In genomic region chr11:74838971-74839370, GRCm38 (mm10) we compare ENCODE assay signal across 8 mouse cellular contexts. TPM values are rescaled to one million over a fixed set of nuclear protein-coding genes. Genes with fewer than 3 reads are reported as not detected.
DNase-seq lines count a peak whose midpoint lies in the region; ATAC-seq lines count a peak whose summit lies in the region.

No protein-coding gene starts in this region.

- peaks cover 34% of the 10 kb centered on the region for H3K36me3 ChIP-seq in forebrain, embryonic 13.5 days (ENCODE audit: poor library complexity, severe bottlenecking)

- peak overlapping the region; percentile 85 for H3K27ac ChIP-seq in forebrain, embryonic 13.5 days

- no peaks in the 10 kb centered on the region for H3K9me3 ChIP-seq in forebrain, embryonic 13.5 days (replicated peaks)

- H3K4me3 ChIP-seq in forebrain, embryonic 13.5 days: peak overlapping the region; percentile 60

- ATAC-seq in forebrain, embryonic 13.5 days: no peak

- WGBS in forebrain, embryonic 13.5 days: 49% methylated on average over 6 of the region's 6 CpGs

- H3K4me2 ChIP-seq in forebrain, embryonic 13.5 days: peak overlapping the region; percentile 87

- H3K4me1 ChIP-seq in forebrain, embryonic 13.5 days: peaks cover 36% of the 10 kb centered on the region

- intact Hi-C loops in heart, postnatal 36 days (cut with DNase I): loop anchor here (1.0 kb wide), 1 partner anchor 9 kb away; the partner anchor contains the start of gene Mnt

- peak overlapping the region; percentile 75; the same call in 1 of the 2 replicates for H3K9ac ChIP-seq in forebrain, embryonic 13.5 days

- no peaks in the 10 kb centered on the region for H3K27me3 ChIP-seq in forebrain, embryonic 13.5 days

- DNase-seq in cerebellum, adult 9-11 months: peak; percentile 72
- no peak for DNase-seq in cerebellum, postnatal 4 days (ENCODE audit: low spot score in 2 of 2)
- peak; percentile 67 for DNase-seq in adrenal gland, postnatal 10 days
- peak; percentile 54 to 62 for DNase-seq in heart, postnatal 36 days
- peak; percentile 58 to 71 for DNase-seq in left cerebral cortex, adult 18-20 months (ENCODE audit: low spot score in 2 of 2)
- DNase-seq in lung, postnatal 4 days: peak; percentile 82 to 84
- peak; percentile 71 to 77 for DNase-seq in spleen, postnatal 36 days (ENCODE audit: low spot score in 2 of 2)

RNA-seq across cellular contexts. Expression of gene Mnt, which starts 8.3 kb away (rescaled TPM):
- total RNA-seq in adrenal gland, postnatal 10 days (2021): 10 to 100 TPM; 19.1 to 20.6 TPM
- 6.8 and 8.1 TPM in 2 replicates for polyA plus RNA-seq in forebrain, embryonic 13.5 days (2015; fragmentation: Nextera tagmentation; extraction: Ambion mirVana)
- total RNA-seq in heart, postnatal 36 days (2021): 10 to 100 TPM; 11.4 to 11.9 TPM
- total RNA-seq in left cerebral cortex, adult 18-20 months (2021): 10 to 100 TPM; 35.1 to 36.0 TPM

RNA-seq across cellular contexts. Expression of gene Sgsm2, which starts 57.9 kb away (rescaled TPM):
- 10 to 100 TPM; 18.3 to 25.3 TPM for total RNA-seq in adrenal gland, postnatal 10 days (2021)
- polyA plus RNA-seq in forebrain, embryonic 13.5 days (2015; fragmentation: Nextera tagmentation; extraction: Ambion mirVana): 9.7 and 10.5 TPM in 2 replicates
- total RNA-seq in heart, postnatal 36 days (2021): 1 to 10 TPM; 6.1 to 6.2 TPM
- 10 to 100 TPM; 85.2 to 93.8 TPM for total RNA-seq in left cerebral cortex, adult 18-20 months (2021)

RNA-seq across cellular contexts. Expression of gene Tsr1, which starts 58.9 kb away (rescaled TPM):
- 10 to 100 TPM; 34.6 to 39.2 TPM for total RNA-seq in adrenal gland, postnatal 10 days (2021)
- polyA plus RNA-seq in forebrain, embryonic 13.5 days (2015; fragmentation: Nextera tagmentation; extraction: Ambion mirVana): 33.3 and 39.1 TPM in 2 replicates
- total RNA-seq in heart, postnatal 36 days (2021): 10 to 100 TPM; 19.7 to 20.2 TPM
- 10 to 100 TPM; 29.9 to 31.1 TPM for total RNA-seq in left cerebral cortex, adult 18-20 months (2021)

Comparison
In these comparisons a context has a peak if more than half of its experiments do, and no peak if none do; other contexts are left out.
1. DNase-seq: peak in cerebellum, adult 9-11 months (single experiment), adrenal gland, postnatal 10 days (single experiment), heart, postnatal 36 days (2 of 2), left cerebral cortex, adult 18-20 months (2 of 2), lung, postnatal 4 days (2 of 2) and spleen, postnatal 36 days (2 of 2); none in cerebellum, postnatal 4 days (0 of 2).